Comparison of ENCODE assay signal across 24 mouse cellular contexts in genomic region chr6:100493558-100493957, GRCm38 (mm10).
DNase-seq lines count a peak whose midpoint lies in the region; ATAC-seq and TF ChIP-seq lines count a peak whose summit lies in the region.
"Had no signal": no experiment of that assay in that cellular context is flagged by ENCODE, and none has a peak within 500 bp of the region (broad histone marks: within the 10 kb centered on the region; RNA-seq: fewer than 3 reads in every experiment).

No protein-coding gene starts in this region.

- H3K4me1 ChIP-seq in kidney, embryonic 16.5 days (ENCODE audit: insufficient read depth, low read length), result no peaks in the 10 kb centered on the region
- no peaks in the 10 kb centered on the region for H3K4me1 ChIP-seq in kidney, embryonic 14.5 days (ENCODE audit: control insufficient read depth, insufficient read depth, low read length)
- no peaks in the 10 kb centered on the region for H3K4me1 ChIP-seq in stomach, postnatal 0 days (replicated peaks; ENCODE audit: control insufficient read depth, insufficient read depth)
- H3K4me1 ChIP-seq: embryonic facial prominence, embryonic 12.5 days had no signal

- ATAC-seq in frontal cortex, adult (ENCODE audit: low TSS enrichment), result peak; percentile 98
- 0 out of 2 replicates have a peak, but pooled peaks have one; percentile 36 for ATAC-seq in kidney, embryonic 16.5 days (ENCODE audit: low FRiP score, low TSS enrichment)
- no peak for ATAC-seq in kidney, embryonic 14.5 days (ENCODE audit: low FRiP score, low TSS enrichment)
- ATAC-seq in stomach, postnatal 0 days (ENCODE audit: low FRiP score, low TSS enrichment), result peak; percentile 28
- ATAC-seq: CD4-positive, CD25-positive, alpha-beta regulatory T cell, adult 4 months; forebrain, embryonic 13.5 days; forebrain, embryonic 15.5 days; forebrain, postnatal 0 days had no signal

- no peak overlapping the region for H3K27ac ChIP-seq in kidney, embryonic 16.5 days (ENCODE audit: low read length)
- H3K27ac ChIP-seq in kidney, embryonic 14.5 days (ENCODE audit: low read depth, low read length), result no peak overlapping the region
- H3K27ac ChIP-seq in stomach, postnatal 0 days (replicated peaks), result no peak overlapping the region
- H3K27ac ChIP-seq: embryonic facial prominence, embryonic 10.5 days; embryonic facial prominence, embryonic 12.5 days; forebrain, embryonic 13.5 days; forebrain, embryonic 15.5 days had no signal

- no peaks in the 10 kb centered on the region for H3K27me3 ChIP-seq in kidney, embryonic 16.5 days (ENCODE audit: insufficient read depth, low read length)
- H3K27me3 ChIP-seq in kidney, embryonic 14.5 days (ENCODE audit: control insufficient read depth, insufficient read depth, low read length), result no peaks in the 10 kb centered on the region
- no peaks in the 10 kb centered on the region for H3K27me3 ChIP-seq in stomach, postnatal 0 days (ENCODE audit: control insufficient read depth, insufficient read depth, low read length)
- H3K27me3 ChIP-seq: CH12.LX; forebrain, embryonic 15.5 days had no signal

- no peak overlapping the region for H3K4me2 ChIP-seq in kidney, embryonic 16.5 days (replicated peaks; ENCODE audit: low read depth, low read length)
- H3K4me2 ChIP-seq in kidney, embryonic 14.5 days (replicated peaks; ENCODE audit: low read depth, low read length), result no peak overlapping the region
- H3K4me2 ChIP-seq in stomach, postnatal 0 days (replicated peaks; ENCODE audit: low read depth), result no peak overlapping the region
- H3K4me2 ChIP-seq: embryonic facial prominence, embryonic 12.5 days; forebrain, embryonic 13.5 days; forebrain, embryonic 15.5 days had no signal

- TF ChIP-seq CTCF in stomach, postnatal 0 days (IDR thresholded peaks at IDR 0.05; ENCODE audit: low read depth), result no peak

- WGBS in kidney, embryonic 16.5 days, result 78% methylated on average over 1 of the region's 1 CpGs
- WGBS in kidney, embryonic 14.5 days, result 73% methylated on average over 1 of the region's 1 CpGs
- WGBS in stomach, postnatal 0 days, result 57% methylated on average over 1 of the region's 1 CpGs

- H3K4me3 ChIP-seq in kidney, embryonic 16.5 days (ENCODE audit: low read length), result no peak overlapping the region
- no peak overlapping the region for H3K4me3 ChIP-seq in kidney, embryonic 14.5 days (ENCODE audit: low read length)
- H3K4me3 ChIP-seq in stomach, postnatal 0 days (ENCODE audit: low read depth, low read length), result no peak overlapping the region
- H3K4me3 ChIP-seq: embryonic facial prominence, embryonic 10.5 days; embryonic facial prominence, embryonic 12.5 days; forebrain, embryonic 13.5 days; forebrain, embryonic 15.5 days had no signal

- no peak for TF ChIP-seq EP300 in stomach, postnatal 0 days (optimal IDR thresholded peaks at IDR 0.05)

- no peak overlapping the region for H3K9ac ChIP-seq in kidney, embryonic 16.5 days (replicated peaks; ENCODE audit: low read length)
- H3K9ac ChIP-seq in kidney, embryonic 14.5 days (ENCODE audit: low read depth, low read length), result no peak overlapping the region
- H3K9ac ChIP-seq in stomach, postnatal 0 days (ENCODE audit: low read length), result no peak overlapping the region
- H3K9ac ChIP-seq: embryonic facial prominence, embryonic 12.5 days; forebrain, embryonic 13.5 days; forebrain, embryonic 15.5 days; forebrain, postnatal 0 days had no signal

- no peaks in the 10 kb centered on the region for H3K36me3 ChIP-seq in kidney, embryonic 16.5 days (ENCODE audit: insufficient read depth, low read length)
- H3K36me3 ChIP-seq in kidney, embryonic 14.5 days (ENCODE audit: control insufficient read depth, insufficient read depth, low read length), result no peaks in the 10 kb centered on the region
- H3K36me3 ChIP-seq in stomach, postnatal 0 days (ENCODE audit: control insufficient read depth, insufficient read depth, low read length), result no peaks in the 10 kb centered on the region
- H3K36me3 ChIP-seq: embryonic facial prominence, embryonic 10.5 days; embryonic facial prominence, embryonic 12.5 days; forebrain, embryonic 15.5 days; G1E had no signal

- no peak for DNase-seq in frontal cortex, postnatal 25 days (ENCODE audit: low spot score in 2 of 2)
- DNase-seq in NIH3T3 (ENCODE audit: low read depth), result peak; percentile 76
- peak; percentile 25 for DNase-seq in stomach, postnatal 0 days (ENCODE audit: low spot score)
- no peak for DNase-seq in layer of hippocampus, adult 8-10 months (ENCODE audit: low spot score in 2 of 2)
- no peak for DNase-seq in thymus, postnatal 14 days
- DNase-seq: adrenal gland, adult 2 months; adrenal gland, postnatal 25 days; B cell, adult 2 months; cerebellum, adult 11-12 months; cerebellum, adult 2 months; cerebellum, adult 9-10 months; cerebellum, postnatal 10 days; cerebellum, postnatal 25 days; forebrain, postnatal 0 days had no signal

- no peaks in the 10 kb centered on the region for H3K9me3 ChIP-seq in kidney, embryonic 16.5 days (ENCODE audit: low read length)
- H3K9me3 ChIP-seq in kidney, embryonic 14.5 days (ENCODE audit: control insufficient read depth, low read length), result no peaks in the 10 kb centered on the region
- no peaks in the 10 kb centered on the region for H3K9me3 ChIP-seq in stomach, postnatal 0 days (ENCODE audit: control insufficient read depth, low read length)
- H3K9me3 ChIP-seq: embryonic facial prominence, embryonic 10.5 days; embryonic facial prominence, embryonic 12.5 days; forebrain, embryonic 13.5 days; forebrain, embryonic 15.5 days had no signal

Comparison
In these comparisons a context has a peak if more than half of its experiments do, and no peak if none do; other contexts are left out.
1. DNase-seq: peak in NIH3T3 (single experiment) and stomach, postnatal 0 days (single experiment); none in frontal cortex, postnatal 25 days (0 of 2), layer of hippocampus, adult 8-10 months (0 of 2) and thymus, postnatal 14 days (single experiment).